Mouse (Mus musculus) brain, embryonic 14.5 days (tissue): ENCODE results near the gene Naga. TPM values are rescaled to one million over a fixed set of nuclear protein-coding genes. Genes with fewer than 3 reads are reported as not detected.

Experiments used
- DNase-seq: peaks from one replicate; pipeline ENCODE4 v3.0.0-alpha.2; 2011; ENCODE audit warnings: low read depth
- CTCF ChIP-seq: fragments of 200-500 bp; IDR thresholded peaks from 2 replicates; pipeline ENCODE4 v1.5.1; 2012; ENCODE audit warnings: inconsistent platforms, mild to moderate bottlenecking, moderate library complexity, borderline replicate concordance; ENCODE audit not compliant: insufficient read depth, insufficient read length; ENCODE audit errors: extremely low read depth
- POLR2A ChIP-seq: fragments of 200-500 bp; IDR thresholded peaks from 2 replicates; pipeline ENCODE4 v1.6.1; 2012; ENCODE audit warnings: mild to moderate bottlenecking, inconsistent platforms, borderline replicate concordance; ENCODE audit not compliant: poor library complexity, insufficient read depth, insufficient read length, severe bottlenecking; ENCODE audit errors: extremely low read depth
- polyA plus RNA-seq: library from polyadenylated mRNA; depleted of rRNA; stranded (reverse); fragments of >200 nt; gene quantifications from 2 replicates; pipeline ENCODE4 v1.2.3, GENCODE M21; 2012; rRNA removed

Gene Naga
- polyA plus RNA-seq, result 46.0 and 46.4 TPM in 2 replicates

- TF ChIP-seq POLR2A (peak; percentile 23; the same call in 1 of the 2 replicates), CTCF (no peak)
These were observed at the start of gene Naga, which contains the start of the genes Pheta2 and Smdt1 for GRCm38 (mm10) chr15:82338593-82339112. Naga (minus strand) TSS chr15:82338925. Pheta2 (plus strand) TSS chr15:82338942. Smdt1 (plus strand) TSS chr15:82338959.

GRCm38 (mm10) chr15:82385729-82386128 lies 47.0 kb upstream of the Naga start:
- DNase-seq, result no peak
- TF ChIP-seq CTCF, result no peak
- TF ChIP-seq POLR2A, result no peak

More at GRCm38 (mm10) chr15:82338593-82339112, at the start of gene Naga, which contains the start of the genes Pheta2 and Smdt1:
- peak; percentile 98 for DNase-seq

DNA sequence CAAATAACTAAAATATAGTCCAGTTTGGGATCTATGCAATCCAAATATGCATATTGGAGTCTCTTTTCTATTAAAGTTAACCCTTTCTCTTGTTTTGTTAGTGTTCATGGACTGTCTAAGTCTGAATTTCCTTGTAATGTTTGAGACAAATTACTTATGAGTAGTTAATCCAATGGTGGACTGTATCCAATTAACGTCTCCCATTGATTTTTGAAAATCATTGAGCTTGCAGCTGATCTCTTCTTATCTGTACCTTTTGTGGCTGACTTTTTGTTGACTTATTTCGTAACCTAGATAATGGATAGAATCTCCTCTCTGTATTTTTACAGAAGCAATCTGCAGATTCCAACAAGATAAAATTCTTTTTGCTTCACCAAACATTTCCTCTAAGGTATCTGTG lies 43.7 kb upstream of the Naga start:
- TF ChIP-seq POLR2A, result no peak
- no peak for TF ChIP-seq CTCF
- DNase-seq, result no peak

DNA sequence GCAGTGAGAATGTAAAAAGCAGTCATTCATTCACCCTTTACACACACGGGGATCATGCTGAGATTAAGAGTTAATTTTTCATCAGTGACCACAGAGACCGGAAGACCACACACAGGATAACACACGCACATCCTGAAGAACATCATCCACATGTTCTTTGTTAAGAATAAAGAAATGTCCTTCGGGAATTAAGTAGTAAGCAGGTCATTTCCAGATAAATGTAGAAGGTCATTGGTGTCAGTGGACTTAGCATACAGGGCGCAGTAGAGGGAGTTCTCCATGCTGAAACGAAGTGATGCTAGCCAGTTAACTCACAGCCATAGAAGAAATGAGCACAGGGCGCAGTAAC lies 42.0 kb upstream of the Naga start:
- no peak for DNase-seq
- TF ChIP-seq POLR2A (no peak), CTCF (no peak)

GRCm38 (mm10) chr15:82379871-82380713 lies 41.4 kb upstream of the Naga start, which contains the start of gene Cyp2d22:
Cyp2d22 (minus strand) TSS chr15:82380260.
- peak; percentile 53 for DNase-seq

DNA sequence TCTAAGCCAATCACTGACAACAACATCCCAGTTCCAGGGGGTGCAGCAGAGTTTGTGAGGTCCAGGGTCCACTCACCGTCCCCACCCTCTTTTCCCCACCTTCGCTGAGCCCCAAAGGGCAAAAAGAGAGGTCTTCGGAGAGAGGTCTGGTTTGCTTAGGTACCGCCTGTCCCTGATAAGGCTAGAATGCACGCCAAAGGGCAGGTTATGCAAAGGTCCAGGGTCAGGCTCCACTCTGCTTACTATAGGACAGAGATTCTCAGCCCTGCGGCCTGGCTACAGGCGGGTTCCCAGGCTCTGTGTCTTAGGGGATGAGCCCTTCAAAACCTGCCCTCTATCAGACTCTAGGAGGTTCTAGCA lies 40.8 kb upstream of the Naga start:
- DNase-seq, result no peak
- TF ChIP-seq POLR2A (no peak), CTCF (no peak)

More at GRCm38 (mm10) chr15:82379871-82380713, 41.4 kb upstream of the Naga start, which contains the start of gene Cyp2d22:
- TF ChIP-seq CTCF, result no peak
- no peak for TF ChIP-seq POLR2A

GRCm38 (mm10) chr15:82378261-82379180 lies 39.8 kb upstream of the Naga start:
- DNase-seq, result no peak
- TF ChIP-seq CTCF, result no peak
- TF ChIP-seq POLR2A, result no peak

- DNase-seq, result no peak
- TF ChIP-seq POLR2A (no peak), CTCF (no peak)
These were observed 39.0 kb upstream of the Naga start for GRCm38 (mm10) chr15:82377701-82378100.

DNA sequence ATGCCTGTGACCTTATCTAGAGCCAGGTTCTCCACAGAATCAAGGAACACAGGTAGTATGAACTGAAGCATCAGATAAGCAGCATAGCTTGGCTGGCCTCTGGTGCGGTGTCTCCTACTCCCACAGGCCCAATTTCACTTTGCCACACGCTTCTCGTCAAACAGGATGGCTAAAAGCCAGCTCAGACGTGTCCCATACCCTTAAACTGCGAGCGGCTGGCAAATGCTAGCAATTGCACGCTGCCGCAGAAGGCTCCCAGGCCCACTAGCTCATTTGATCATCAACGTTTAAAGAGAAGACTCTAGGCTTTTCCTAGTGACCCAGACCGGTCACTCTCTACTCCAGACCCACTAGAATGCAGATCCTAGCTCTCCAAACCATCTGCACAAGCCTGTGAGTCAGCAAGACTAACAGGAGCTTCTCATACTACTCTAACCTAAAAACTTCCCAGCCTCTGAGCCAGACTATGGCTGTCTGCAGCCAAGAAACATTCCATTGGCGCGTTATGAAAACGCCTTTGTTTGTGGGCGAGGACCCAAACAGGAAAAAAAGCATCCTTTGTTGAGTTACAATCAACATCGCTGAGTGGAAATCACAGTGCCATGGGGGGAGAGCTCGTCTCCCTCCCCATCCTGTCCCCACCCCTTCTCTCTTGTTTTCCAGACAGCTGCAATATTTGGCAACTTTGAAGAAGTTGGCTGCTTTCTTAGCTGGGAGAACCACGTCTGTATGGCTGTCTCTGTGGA lies 37.8 kb upstream of the Naga start:
- peak; percentile 84 for DNase-seq
- no peak for TF ChIP-seq POLR2A
- TF ChIP-seq CTCF, result no peak

DNA sequence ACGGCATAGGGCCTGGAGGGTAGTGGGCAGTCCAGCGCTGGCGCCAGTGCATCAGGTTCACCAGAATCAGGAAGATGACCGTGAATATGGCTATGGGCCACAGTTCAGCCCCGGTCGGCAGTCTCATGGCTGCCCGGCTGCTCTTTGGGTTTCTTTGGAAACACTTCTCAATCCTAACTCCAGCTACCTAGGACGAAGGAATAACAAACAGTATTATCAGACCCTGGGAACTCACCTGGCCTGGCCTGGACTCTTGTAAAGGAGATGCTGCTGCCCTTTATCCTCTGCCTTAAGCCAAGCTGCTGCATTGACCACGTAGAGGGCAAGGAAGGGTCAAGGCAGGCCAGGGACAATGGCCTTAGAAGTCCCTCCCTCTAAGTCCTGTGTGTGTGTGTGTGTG lies 37.1 kb upstream of the Naga start:
- no peak for TF ChIP-seq POLR2A
- TF ChIP-seq CTCF, result no peak
- no peak for DNase-seq

DNA sequence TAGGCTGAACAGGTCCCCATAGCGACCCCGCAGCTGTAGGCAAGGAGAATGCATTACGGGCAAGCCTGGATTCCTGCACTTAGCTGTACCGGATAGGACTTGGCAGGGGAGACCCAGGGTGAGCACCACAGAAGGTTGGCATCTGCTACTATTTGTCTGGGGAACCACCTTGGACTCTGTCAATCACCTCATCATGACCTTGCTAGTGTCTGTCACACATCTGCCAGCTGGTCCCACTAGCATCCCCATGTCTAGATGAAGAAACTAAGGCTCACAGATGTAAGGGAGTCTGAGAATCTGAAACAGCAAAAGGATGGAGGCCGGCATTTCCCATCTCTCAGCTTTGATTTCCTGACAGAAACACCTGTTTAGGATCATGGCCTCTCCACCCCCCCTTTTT lies 35.7 kb upstream of the Naga start:
- TF ChIP-seq CTCF (no peak), POLR2A (no peak)
- DNase-seq, result no peak

DNA sequence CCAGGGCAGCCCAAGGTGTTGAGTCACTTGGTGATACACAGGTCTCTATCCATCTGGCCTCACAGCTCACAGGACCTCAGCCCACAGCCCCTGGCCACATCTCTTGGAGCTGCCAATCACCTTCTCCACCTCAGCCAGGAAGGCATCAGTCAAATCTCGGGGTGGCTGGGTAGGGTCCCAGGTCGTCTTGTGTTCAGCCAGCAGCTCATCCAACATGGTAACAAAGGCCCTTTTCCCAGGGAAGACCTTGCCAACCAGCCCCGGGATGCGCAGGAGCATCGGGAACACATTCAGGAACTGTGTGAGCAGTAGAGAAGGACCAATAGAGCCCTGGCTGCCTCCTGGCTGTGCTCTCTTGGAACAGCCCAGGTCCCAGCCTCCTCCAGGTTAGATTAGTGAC lies 34.3 kb upstream of the Naga start:
- no peak for TF ChIP-seq POLR2A
- TF ChIP-seq CTCF, result no peak
- no peak for DNase-seq
